Mouse (Mus musculus) cerebral cortex, adult 2 months (tissue): ENCODE results near the gene AW011738.

Source experiments
- WGBS: fragments of 180-500 bp; shearing (Covaris S2); methylation state at CpG from one replicate; pipeline ENCODE4 v1.1.7; 2018; 5-methylcytosine and 5-hydroxymethylcytosine counted together

Gene AW011738

GRCm38 (mm10) chr4:156197829-156198205 lies 5.3 kb upstream of the AW011738 start:
- under 1% methylated on average over 26 of the region's 26 CpGs for WGBS

GRCm38 (mm10) chr4:156200623-156201475 lies 2.3 kb upstream of the AW011738 start, which contains the start of gene Isg15:
Gene Isg15 (minus strand): TSS chr4:156200818.
- 51% methylated on average over 10 of the region's 10 CpGs for WGBS

- 37% methylated on average over 12 of the region's 12 CpGs for WGBS
Measured at GRCm38 (mm10) chr4:156202462-156202893, 626 bp upstream of the AW011738 start.

GRCm38 (mm10) chr4:156203413-156204131 lies 468 bp downstream of the AW011738 start:
- WGBS: under 1% methylated on average over 49 of the region's 49 CpGs

- WGBS: 96% methylated on average over 4 of the region's 4 CpGs
Measured at GRCm38 (mm10) chr4:156208872-156209271, 5.8 kb downstream of the AW011738 start.

- 72% methylated on average over 13 of the region's 13 CpGs for WGBS
Measured at GRCm38 (mm10) chr4:156209963-156210635, 7.0 kb downstream of the AW011738 start.

- 92% methylated on average over 13 of the region's 13 CpGs for WGBS
Measured at GRCm38 (mm10) chr4:156213134-156213533, 10.0 kb downstream of the AW011738 start.

- 72% methylated on average over 4 of the region's 4 CpGs for WGBS
Measured at GRCm38 (mm10) chr4:156215649-156216048, 12.5 kb downstream of the AW011738 start, which contains the start of gene Perm1. Gene Perm1 (plus strand): TSS chr4:156215868.

GRCm38 (mm10) chr4:156216196-156216595 lies 13.1 kb downstream of the AW011738 start:
- WGBS: 93% methylated on average over 2 of the region's 2 CpGs

- WGBS: 85% methylated on average over 16 of the region's 16 CpGs
Measured at GRCm38 (mm10) chr4:156217022-156217669, 14.0 kb downstream of the AW011738 start.

- 89% methylated on average over 16 of the region's 16 CpGs for whole genome bisulfite sequencing
Measured at GRCm38 (mm10) chr4:156217838-156218237, 14.7 kb downstream of the AW011738 start.

GRCm38 (mm10) chr4:156219936-156220335 lies 16.8 kb downstream of the AW011738 start:
- WGBS: 88% methylated on average over 11 of the region's 11 CpGs

GRCm38 (mm10) chr4:156224276-156224675 lies 21.2 kb downstream of the AW011738 start:
- 89% methylated on average over 2 of the region's 2 CpGs for WGBS

GRCm38 (mm10) chr4:156227752-156228392 lies 24.8 kb downstream of the AW011738 start:
- 48% methylated on average over 18 of the region's 18 CpGs for WGBS

GRCm38 (mm10) chr4:156228393-156229024 lies 25.4 kb downstream of the AW011738 start:
- WGBS: 25% methylated on average over 12 of the region's 12 CpGs

- WGBS: 7% methylated on average over 17 of the region's 17 CpGs
Measured at GRCm38 (mm10) chr4:156234021-156234501, 31.0 kb downstream of the AW011738 start.

- WGBS: 1% methylated on average over 42 of the region's 48 CpGs
Measured at GRCm38 (mm10) chr4:156234701-156235213, 31.7 kb downstream of the AW011738 start, which contains the start of gene Plekhn1. Gene Plekhn1 (minus strand): TSS chr4:156234857.

- WGBS: under 1% methylated on average over 15 of the region's 15 CpGs
Measured at GRCm38 (mm10) chr4:156235360-156235770, 32.3 kb downstream of the AW011738 start.

- WGBS: under 1% methylated on average over 90 of the region's 90 CpGs
Measured at GRCm38 (mm10) chr4:156235808-156236533, 32.9 kb downstream of the AW011738 start, which contains the start of gene Noc2l. Gene Noc2l (plus strand): TSS chr4:156236010.
